Mouse (Mus musculus) liver, embryonic 14.5 days (tissue): ENCODE results near the gene Ptpn13.

Experiments
- CTCF ChIP-seq: IDR thresholded peaks from 2 replicates; pipeline ENCODE4 v1.5.1; 2016; ENCODE audit warnings: antibody characterized with exemption, low read depth, control low read depth
- EP300 ChIP-seq: IDR thresholded peaks from 2 replicates; pipeline ENCODE4 v1.6.1; 2016; ENCODE audit warnings: antibody characterized with exemption, low read depth

GRCm38 (mm10) chr5:103598881-103599280, 173.9 kb downstream of the Ptpn13 start:
- TF ChIP-seq CTCF, result no peak
- no peak for TF ChIP-seq EP300
